Mouse (Mus musculus) bone marrow macrophage, adult 2 months (primary cell): ENCODE measurements at regions not wholly inside any gene's neighbourhood (a gene's known extent, or its start where the extent isn't known, plus 50 kb on each side); places are given as distances from the start of the nearest gene placed in this dataset.
A peak's percentile ranks its signal among the peaks of the same experiment; 100 is the strongest.

Experiments
- H3K27ac ChIP-seq: 2 replicates; pipeline ENCODE4 v1.5.1; 2012; ENCODE audit warnings: low read depth, low read length; ENCODE audit not compliant: insufficient read depth
- H3K4me1 ChIP-seq: 2 replicates; pipeline ENCODE4 v1.6.1; 2012; ENCODE audit warnings: low read length; ENCODE audit not compliant: control insufficient read depth, insufficient read depth
- H3K4me3 ChIP-seq: 2 replicates; pipeline ENCODE4 v1.5.1; 2012; ENCODE audit warnings: mild to moderate bottlenecking, low read length, moderate library complexity; ENCODE audit not compliant: insufficient read depth
- CTCF ChIP-seq: IDR thresholded peaks from 2 replicates; pipeline ENCODE4 v1.5.1; 2012; ENCODE audit warnings: low read depth, mild to moderate bottlenecking, low read length, moderate library complexity
- POLR2A ChIP-seq: IDR thresholded peaks from 2 replicates; pipeline ENCODE4 v1.6.1; 2012; ENCODE audit warnings: mild to moderate bottlenecking, low read depth, low read length, borderline replicate concordance

- no peak for TF ChIP-seq CTCF
- TF ChIP-seq POLR2A = no peak
- Histone ChIP-seq H3K4me1 (peaks cover 27% of the 10 kb centered on the region), H3K4me3 (no peak overlapping the region)
These were observed 135.2 kb upstream of the Ubr2 start for GRCm38 (mm10) chr17:47145590-47145989.

GRCm38 (mm10) chr17:47144996-47145395, 134.6 kb upstream of the Ubr2 start:
- Histone ChIP-seq H3K27ac (peak overlapping the region; percentile 80), H3K4me3 (peak overlapping the region; percentile 38; the same call in 1 of the 2 replicates), H3K4me1 (peaks cover 27% of the 10 kb centered on the region)
- TF ChIP-seq POLR2A = no peak
- TF ChIP-seq CTCF = no peak

More at GRCm38 (mm10) chr17:47145590-47145989, 135.2 kb upstream of the Ubr2 start:
- no peak overlapping the region for H3K27ac ChIP-seq

GRCm38 (mm10) chr17:47144460-47144859, 134.1 kb upstream of the Ubr2 start:
- H3K4me1 ChIP-seq = peaks cover 27% of the 10 kb centered on the region
- H3K27ac ChIP-seq = peak overlapping the region; percentile 80
- TF ChIP-seq CTCF = no peak

GRCm38 (mm10) chr17:47143898-47144297, 133.5 kb upstream of the Ubr2 start:
- peaks cover 30% of the 10 kb centered on the region for H3K4me1 ChIP-seq
- peak overlapping the region; percentile 62 for H3K27ac ChIP-seq
- TF ChIP-seq CTCF (no peak), POLR2A (no peak)
- H3K4me3 ChIP-seq = no peak overlapping the region

More at GRCm38 (mm10) chr17:47144460-47144859, 134.1 kb upstream of the Ubr2 start:
- H3K4me3 ChIP-seq = peak overlapping the region; percentile 38; the same call in 1 of the 2 replicates

GRCm38 (mm10) chr17:47142885-47143284, 132.5 kb upstream of the Ubr2 start:
- Histone ChIP-seq H3K27ac (no peak overlapping the region), H3K4me1 (peaks cover 30% of the 10 kb centered on the region), H3K4me3 (no peak overlapping the region; the same call in 1 of the 2 replicates)
- no peak for TF ChIP-seq CTCF
- TF ChIP-seq POLR2A = no peak

GRCm38 (mm10) chr17:47142276-47142675, 131.9 kb upstream of the Ubr2 start:
- Histone ChIP-seq H3K27ac (no peak overlapping the region), H3K4me1 (peaks cover 30% of the 10 kb centered on the region), H3K4me3 (peak overlapping the region; percentile 89)
- TF ChIP-seq CTCF (no peak), POLR2A (no peak)

GRCm38 (mm10) chr17:47141843-47142215, 131.5 kb upstream of the Ubr2 start:
- Histone ChIP-seq H3K27ac (peak overlapping the region; percentile 13; the same call in 1 of the 2 replicates), H3K4me1 (peaks cover 30% of the 10 kb centered on the region), H3K4me3 (peak overlapping the region; percentile 89)
- TF ChIP-seq POLR2A (no peak), CTCF (no peak)

- H3K4me1 ChIP-seq = peaks cover 30% of the 10 kb centered on the region
- H3K4me3 ChIP-seq = peak overlapping the region; percentile 89
- TF ChIP-seq POLR2A = no peak
- no peak for TF ChIP-seq CTCF
- H3K27ac ChIP-seq = peak overlapping the region; percentile 40
These were observed 130.8 kb upstream of the Ubr2 start for GRCm38 (mm10) chr17:47140969-47141842.

- peak overlapping the region; percentile 62 for H3K27ac ChIP-seq
- H3K4me3 ChIP-seq = peak overlapping the region; percentile 89
- TF ChIP-seq POLR2A (no peak), CTCF (no peak)
- H3K4me1 ChIP-seq = peaks cover 27% of the 10 kb centered on the region
These were observed 130.0 kb upstream of the Ubr2 start for GRCm38 (mm10) chr17:47140241-47140968.
